Mouse (Mus musculus) kidney, adult 2 months (tissue): ENCODE measurements at regions not wholly inside any gene's neighbourhood (a gene's known extent, or its start where the extent isn't known, plus 50 kb on each side); places are given as distances from the start of the nearest gene placed in this dataset.

Source experiments
- CTCF ChIP-seq: fragments of 200-500 bp; conservative IDR thresholded peaks from 2 replicates; pipeline ENCODE4 v1.5.1; 2011; ENCODE audit warnings: low read depth, mild to moderate bottlenecking, control low read depth, low read length, moderate library complexity, mixed read lengths; ENCODE audit not compliant: insufficient read depth, insufficient read length
- POLR2A ChIP-seq: fragments of 200-500 bp; IDR thresholded peaks from one replicate; pipeline ENCODE4 v1.6.1; 2011; ENCODE audit warnings: low read depth, low read length, control low read depth

GRCm38 (mm10) chr7:130098606-130099005 is 421.6 kb downstream of the Ate1 start:
- no peak for TF ChIP-seq POLR2A
- no peak for TF ChIP-seq CTCF
